Comparison of ENCODE assay signal across 14 mouse cellular contexts in genomic region chr9:32096541-32096940, GRCm38 (mm10). TPM values are rescaled to one million over a fixed set of nuclear protein-coding genes. Genes with fewer than 3 reads are reported as not detected.
A peak's percentile ranks its signal among the peaks of the same experiment; 100 is the strongest.
DNase-seq lines count a peak whose midpoint lies in the region; ATAC-seq and TF ChIP-seq lines count a peak whose summit lies in the region.
"Had no signal": no experiment of that assay in that cellular context is flagged by ENCODE, and none has a peak within 500 bp of the region (broad histone marks: within the 10 kb centered on the region; RNA-seq: fewer than 3 reads in every experiment).

No protein-coding gene starts in this region.

- H3K4me1 ChIP-seq in heart, embryonic 15.5 days (replicated peaks) = peaks cover 34% of the 10 kb centered on the region
- H3K4me1 ChIP-seq in lung, embryonic 15.5 days = peaks cover 24% of the 10 kb centered on the region
- H3K4me1 ChIP-seq in lung, adult 2 months (ENCODE audit: control insufficient read depth, insufficient read depth, low read length) = peaks cover 19% of the 10 kb centered on the region
- H3K4me1 ChIP-seq in stomach, postnatal 0 days (replicated peaks; ENCODE audit: control insufficient read depth, insufficient read depth) = peaks cover 8% of the 10 kb centered on the region

- peak overlapping the region; percentile 61 for H3K27ac ChIP-seq in heart, embryonic 15.5 days
- 0 out of 2 replicates have a peak overlapping the region, but pooled peaks have one; percentile 5 for H3K27ac ChIP-seq in lung, embryonic 15.5 days
- peak overlapping the region; percentile 74 for H3K27ac ChIP-seq in stomach, postnatal 0 days (replicated peaks)
- H3K27ac ChIP-seq: hindbrain, embryonic 15.5 days had no signal

- no peak for ATAC-seq in heart, embryonic 15.5 days (replicated peaks; ENCODE audit: insufficient number of reproducible peaks, insufficient read depth, low FRiP score, low read depth)
- no peak for ATAC-seq in lung, embryonic 15.5 days (ENCODE audit: borderline replicate concordance, extremely low read depth, low FRiP score, low TSS enrichment)
- no peak for ATAC-seq in stomach, postnatal 0 days (ENCODE audit: low FRiP score, low TSS enrichment)
- ATAC-seq: CD4-positive, CD25-positive, alpha-beta regulatory T cell, adult 4 months; forebrain, postnatal 0 days had no signal

- TF ChIP-seq POLR2A in lung, adult 2 months (IDR thresholded peaks at IDR 0.05; ENCODE audit: borderline replicate concordance, extremely low read depth, low read depth, low read length) = no peak

- H3K27me3 ChIP-seq in heart, embryonic 15.5 days = no peaks in the 10 kb centered on the region
- no peaks in the 10 kb centered on the region for H3K27me3 ChIP-seq in lung, embryonic 15.5 days
- H3K27me3 ChIP-seq in stomach, postnatal 0 days (ENCODE audit: control insufficient read depth, insufficient read depth, low read length) = no peaks in the 10 kb centered on the region
- H3K27me3 ChIP-seq: hindbrain, embryonic 15.5 days had no signal

- 31% methylated on average over 7 of the region's 7 CpGs for WGBS in heart, embryonic 15.5 days
- WGBS in lung, embryonic 15.5 days = 51% methylated on average over 7 of the region's 7 CpGs
- 42% methylated on average over 7 of the region's 7 CpGs for WGBS in lung, adult 2 months
- WGBS in stomach, postnatal 0 days = 42% methylated on average over 7 of the region's 7 CpGs

- H3K9me3 ChIP-seq in heart, embryonic 15.5 days (replicated peaks) = no peaks in the 10 kb centered on the region
- no peaks in the 10 kb centered on the region for H3K9me3 ChIP-seq in lung, embryonic 15.5 days
- H3K9me3 ChIP-seq in stomach, postnatal 0 days (ENCODE audit: control insufficient read depth, low read length) = no peaks in the 10 kb centered on the region
- H3K9me3 ChIP-seq: hindbrain, embryonic 15.5 days had no signal

- no peak for TF ChIP-seq CTCF in lung, adult 2 months (IDR thresholded peaks at IDR 0.05; ENCODE audit: insufficient read depth, low read length)
- no peak for TF ChIP-seq CTCF in stomach, postnatal 0 days (IDR thresholded peaks at IDR 0.05; ENCODE audit: low read depth)

- H3K9ac ChIP-seq in heart, embryonic 15.5 days = 0 out of 2 replicates have a peak overlapping the region, but pooled peaks have one; percentile 2
- no peak overlapping the region for H3K9ac ChIP-seq in lung, embryonic 15.5 days
- no peak overlapping the region for H3K9ac ChIP-seq in stomach, postnatal 0 days (ENCODE audit: low read length)
- H3K9ac ChIP-seq: forebrain, postnatal 0 days; hindbrain, embryonic 15.5 days had no signal

- H3K4me3 ChIP-seq in heart, embryonic 15.5 days = no peak overlapping the region
- H3K4me3 ChIP-seq in lung, embryonic 15.5 days = no peak overlapping the region
- H3K4me3 ChIP-seq in lung, adult 2 months (replicated peaks; ENCODE audit: extremely low read depth, low read depth, low read length) = no peak overlapping the region
- no peak overlapping the region for H3K4me3 ChIP-seq in stomach, postnatal 0 days (ENCODE audit: low read depth, low read length)
- H3K4me3 ChIP-seq: hindbrain, embryonic 15.5 days had no signal

- DNase-seq in heart, adult 8-10 months (ENCODE audit: low spot score) = no peak
- DNase-seq in lung, adult 2 months = no peak
- peak; percentile 40 for DNase-seq in ZHBTc4 (ENCODE audit: low read depth, low spot score)
- DNase-seq in stomach, postnatal 0 days (ENCODE audit: low spot score) = no peak
- no peak for DNase-seq in right cerebral cortex, adult 2 months (ENCODE audit: low spot score in 2 of 2)
- DNase-seq: cerebellum, adult 11 months; forebrain, postnatal 0 days; gastrocnemius, postnatal 25 days; right cerebral cortex, postnatal 14 days; thymus, postnatal 25 days had no signal

- TF ChIP-seq EP300 in stomach, postnatal 0 days (optimal IDR thresholded peaks at IDR 0.05) = no peak

- peak overlapping the region; percentile 42 for H3K4me2 ChIP-seq in heart, embryonic 15.5 days
- H3K4me2 ChIP-seq in lung, embryonic 15.5 days = no peak overlapping the region
- H3K4me2 ChIP-seq in stomach, postnatal 0 days (replicated peaks; ENCODE audit: low read depth) = 0 out of 2 replicates have a peak overlapping the region, but pooled peaks have one; percentile 18
- H3K4me2 ChIP-seq: hindbrain, embryonic 15.5 days had no signal

- no peaks in the 10 kb centered on the region for H3K36me3 ChIP-seq in heart, embryonic 15.5 days
- no peaks in the 10 kb centered on the region for H3K36me3 ChIP-seq in lung, embryonic 15.5 days
- no peaks in the 10 kb centered on the region for H3K36me3 ChIP-seq in stomach, postnatal 0 days (ENCODE audit: control insufficient read depth, insufficient read depth, low read length)
- H3K36me3 ChIP-seq: hindbrain, embryonic 15.5 days had no signal

RNA-seq across cellular contexts. Expression of gene Arhgap32, which starts 19.4 kb away (rescaled TPM):
- 2.6 and 4.0 TPM in 2 replicates for polyA plus RNA-seq in heart, embryonic 15.5 days (2015; fragmentation: Nextera tagmentation; extraction: Ambion mirVana)
- 10 to 100 TPM; 17.5 to 24.0 (median 21.3) TPM for total RNA-seq in heart, adult 8-10 months (2022)
- 5.0 and 5.9 TPM in 2 replicates for polyA plus RNA-seq in lung, embryonic 15.5 days (2015; fragmentation: Nextera tagmentation; extraction: Ambion mirVana)
- 4.3 and 9.2 TPM in 2 replicates for polyA plus RNA-seq in lung, adult 2 months (2012; rRNA removed)
- 8.8 and 11.4 TPM in 2 replicates for polyA plus RNA-seq in stomach, postnatal 0 days (2015; fragmentation: Nextera tagmentation; extraction: Ambion mirVana)
- polyA plus RNA-seq: CD4-positive, CD25-positive, alpha-beta regulatory T cell, adult 4 months had no signal

Comparison
In these comparisons a context has a peak if more than half of its experiments do, and no peak if none do; other contexts are left out.
1. H3K27ac ChIP-seq: peak in every context shown above with its lines; median percentile 74 in stomach, postnatal 0 days; 61 in heart, embryonic 15.5 days; 5 in lung, embryonic 15.5 days.